Mouse (Mus musculus): ENCODE results near the gene Ppib. TPM values are rescaled to one million over a fixed set of nuclear protein-coding genes. Genes with fewer than 3 reads are reported as not detected.

Gene Ppib
- polyA plus RNA-seq, 1 experiment from 2014 or later: 311 TPM

- ATAC-seq (replicated peaks): no peak
- Histone ChIP-seq H3K4me2 (no peak overlapping the region), H3K9me3 (no peaks in the 10 kb centered on the region), H3K9ac (no peak overlapping the region), H3K27ac (no peak overlapping the region), H3K4me3 (no peak overlapping the region), H3K27me3 (replicated peaks) (no peaks in the 10 kb centered on the region), H3K36me3 (replicated peaks) (no peaks in the 10 kb centered on the region), H3K4me1 (peaks cover 4% of the 10 kb centered on the region; the same call in 1 of the 2 replicates)
- 83% methylated on average over 3 of the region's 3 CpGs for WGBS
These were observed 20.9 kb downstream of the Ppib start for GRCm38 (mm10) chr9:66080804-66081459.

DNA sequence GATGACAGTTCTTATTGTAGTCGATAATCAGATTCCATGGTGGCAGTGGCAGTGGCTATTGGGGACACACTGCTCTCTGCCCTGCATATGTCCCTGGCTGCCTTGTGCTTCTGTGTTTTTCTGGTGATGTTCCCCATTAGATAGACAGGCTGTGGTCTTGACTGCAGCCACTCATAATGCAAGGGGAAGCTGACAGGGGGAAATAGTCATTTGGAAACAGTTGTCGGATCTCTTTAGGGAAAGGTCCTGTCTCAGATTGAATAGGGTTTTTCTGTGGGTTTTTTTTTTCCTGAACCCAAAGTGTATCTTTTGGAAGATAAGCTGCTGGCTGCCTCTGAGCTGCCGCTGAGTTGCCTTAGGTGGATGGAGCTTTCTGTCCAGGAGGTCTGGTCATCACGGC lies 22.0 kb downstream of the Ppib start:
- H3K4me2 ChIP-seq: no peak overlapping the region
- H3K36me3 ChIP-seq (replicated peaks): 0 out of 2 replicates have a peak, but pooled peaks cover 2% of the 10 kb centered on the region
- no peak for ATAC-seq (replicated peaks)
- H3K4me1 ChIP-seq: peaks cover 4% of the 10 kb centered on the region; the same call in 1 of the 2 replicates
- WGBS: 90% methylated on average over 4 of the region's 4 CpGs
- no peak overlapping the region for H3K9ac ChIP-seq
- no peak overlapping the region for H3K27ac ChIP-seq
- no peak overlapping the region for H3K4me3 ChIP-seq
- H3K9me3 ChIP-seq: no peaks in the 10 kb centered on the region
- no peaks in the 10 kb centered on the region for H3K27me3 ChIP-seq (replicated peaks)

GRCm38 (mm10) chr9:66084171-66084570 lies 24.1 kb downstream of the Ppib start:
- Histone ChIP-seq H3K9me3 (no peaks in the 10 kb centered on the region), H3K27me3 (replicated peaks) (no peaks in the 10 kb centered on the region), H3K9ac (no peak overlapping the region), H3K4me1 (no peaks in the 10 kb centered on the region), H3K27ac (no peak overlapping the region), H3K36me3 (replicated peaks) (peaks cover 21% of the 10 kb centered on the region), H3K4me3 (no peak overlapping the region), H3K4me2 (no peak overlapping the region)
- WGBS: 88% methylated on average over 3 of the region's 3 CpGs
- no peak for ATAC-seq (replicated peaks)

- Histone ChIP-seq H3K27me3 (replicated peaks) (no peaks in the 10 kb centered on the region), H3K4me1 (no peaks in the 10 kb centered on the region), H3K9me3 (no peaks in the 10 kb centered on the region), H3K9ac (no peak overlapping the region), H3K4me2 (no peak overlapping the region), H3K27ac (no peak overlapping the region), H3K4me3 (no peak overlapping the region), H3K36me3 (replicated peaks) (peaks cover 38% of the 10 kb centered on the region)
- no peak for ATAC-seq (replicated peaks)
- 97% methylated on average over 7 of the region's 7 CpGs for WGBS
These were observed 27.0 kb downstream of the Ppib start for GRCm38 (mm10) chr9:66087062-66087461.

- Histone ChIP-seq H3K9ac (no peak overlapping the region), H3K27ac (no peak overlapping the region), H3K4me2 (no peak overlapping the region), H3K4me1 (no peaks in the 10 kb centered on the region), H3K9me3 (no peaks in the 10 kb centered on the region), H3K36me3 (replicated peaks) (peaks cover 48% of the 10 kb centered on the region), H3K27me3 (replicated peaks) (no peaks in the 10 kb centered on the region), H3K4me3 (no peak overlapping the region)
- WGBS: 47% methylated on average over 4 of the region's 4 CpGs
- no peak for ATAC-seq (replicated peaks)
These were observed 28.4 kb downstream of the Ppib start for GRCm38 (mm10) chr9:66088411-66088810.

GRCm38 (mm10) chr9:66090593-66091244 lies 30.7 kb downstream of the Ppib start:
- H3K4me2 ChIP-seq: no peak overlapping the region
- no peaks in the 10 kb centered on the region for H3K9me3 ChIP-seq
- no peak for ATAC-seq (replicated peaks)
- H3K27me3 ChIP-seq (replicated peaks): no peaks in the 10 kb centered on the region
- no peak overlapping the region for H3K4me3 ChIP-seq
- 90% methylated on average over 13 of the region's 13 CpGs for WGBS
- H3K4me1 ChIP-seq: no peaks in the 10 kb centered on the region
- H3K27ac ChIP-seq: no peak overlapping the region
- H3K9ac ChIP-seq: no peak overlapping the region
- H3K36me3 ChIP-seq (replicated peaks): peaks cover 64% of the 10 kb centered on the region

GRCm38 (mm10) chr9:66091327-66092231 lies 31.6 kb downstream of the Ppib start:
- H3K36me3 ChIP-seq (replicated peaks): peaks cover 69% of the 10 kb centered on the region
- H3K4me1 ChIP-seq: no peaks in the 10 kb centered on the region
- no peak for ATAC-seq (replicated peaks)
- H3K4me3 ChIP-seq: no peak overlapping the region
- WGBS: 82% methylated on average over 6 of the region's 6 CpGs
- no peaks in the 10 kb centered on the region for H3K27me3 ChIP-seq (replicated peaks)
- H3K9me3 ChIP-seq: no peaks in the 10 kb centered on the region
- H3K27ac ChIP-seq: no peak overlapping the region
- no peak overlapping the region for H3K9ac ChIP-seq
- no peak overlapping the region for H3K4me2 ChIP-seq

- no peaks in the 10 kb centered on the region for H3K9me3 ChIP-seq
- WGBS: 86% methylated on average over 2 of the region's 2 CpGs
- H3K9ac ChIP-seq: no peak overlapping the region
- H3K27me3 ChIP-seq (replicated peaks): no peaks in the 10 kb centered on the region
- ATAC-seq (replicated peaks): no peak
- peaks cover 69% of the 10 kb centered on the region for H3K36me3 ChIP-seq (replicated peaks)
- H3K27ac ChIP-seq: no peak overlapping the region
- H3K4me3 ChIP-seq: no peak overlapping the region
- H3K4me1 ChIP-seq: no peaks in the 10 kb centered on the region
- H3K4me2 ChIP-seq: no peak overlapping the region
These were observed 32.6 kb downstream of the Ppib start for GRCm38 (mm10) chr9:66092664-66093063.

DNA sequence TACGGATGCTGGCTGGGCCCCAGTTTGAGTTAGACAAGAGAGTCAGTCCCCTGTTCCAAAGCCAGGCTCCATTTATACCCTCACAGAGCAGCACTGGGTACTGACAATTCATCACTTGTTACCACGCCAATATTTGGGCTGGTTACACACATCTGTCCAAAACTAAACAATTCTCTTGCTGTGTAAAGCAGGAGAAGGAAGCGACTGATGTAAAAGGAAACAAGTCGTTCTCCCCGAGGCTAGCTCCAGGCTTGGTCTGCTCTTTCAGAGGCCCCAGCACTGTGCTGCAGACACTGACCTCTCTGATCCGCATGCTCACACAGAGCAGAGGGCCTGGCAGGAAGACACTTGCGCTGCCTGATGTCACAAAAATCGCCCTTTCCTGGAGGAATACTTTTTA lies 41.6 kb downstream of the Ppib start:
- no peaks in the 10 kb centered on the region for H3K4me1 ChIP-seq
- no peak overlapping the region for H3K4me3 ChIP-seq
- no peaks in the 10 kb centered on the region for H3K9me3 ChIP-seq
- peaks cover 47% of the 10 kb centered on the region for H3K36me3 ChIP-seq (replicated peaks)
- no peaks in the 10 kb centered on the region for H3K27me3 ChIP-seq (replicated peaks)
- no peak overlapping the region for H3K27ac ChIP-seq
- no peak overlapping the region for H3K9ac ChIP-seq
- no peak overlapping the region for H3K4me2 ChIP-seq
- 88% methylated on average over 8 of the region's 8 CpGs for WGBS
- ATAC-seq (replicated peaks): no peak

- 91% methylated on average over 6 of the region's 6 CpGs for WGBS
These were observed 42.6 kb downstream of the Ppib start for GRCm38 (mm10) chr9:66102668-66103067.

DNA sequence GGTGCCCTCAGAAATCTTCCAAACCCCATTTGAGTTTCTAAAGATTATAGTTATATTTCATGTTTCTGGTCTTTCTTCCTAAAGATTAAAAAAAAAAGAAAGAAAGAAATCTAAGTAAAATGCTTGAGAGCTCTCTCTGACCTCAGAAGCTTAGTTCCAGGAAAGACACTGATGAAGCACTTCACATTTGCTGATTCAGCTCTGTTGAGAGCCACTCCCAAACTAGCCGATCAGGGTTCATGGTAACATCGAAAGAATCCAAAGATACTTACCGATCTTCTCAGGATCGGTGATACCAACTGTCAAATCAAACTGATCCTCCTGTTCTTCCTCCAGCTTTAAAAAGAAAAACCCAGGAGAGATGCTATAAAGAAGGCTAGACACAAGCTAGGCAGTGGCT lies 44.6 kb downstream of the Ppib start:
- Histone ChIP-seq H3K27me3 (replicated peaks) (no peaks in the 10 kb centered on the region), H3K4me3 (no peak overlapping the region), H3K4me2 (no peak overlapping the region), H3K9me3 (no peaks in the 10 kb centered on the region), H3K36me3 (replicated peaks) (peaks cover 43% of the 10 kb centered on the region), H3K27ac (no peak overlapping the region), H3K4me1 (no peaks in the 10 kb centered on the region), H3K9ac (no peak overlapping the region)
- no peak for ATAC-seq (replicated peaks)
- WGBS: 94% methylated on average over 4 of the region's 4 CpGs

More at GRCm38 (mm10) chr9:66102668-66103067, 42.6 kb downstream of the Ppib start:
- Histone ChIP-seq H3K4me2 (no peak overlapping the region), H3K27ac (no peak overlapping the region), H3K9ac (no peak overlapping the region), H3K4me3 (no peak overlapping the region), H3K36me3 (replicated peaks) (peaks cover 41% of the 10 kb centered on the region), H3K9me3 (no peaks in the 10 kb centered on the region), H3K27me3 (replicated peaks) (no peaks in the 10 kb centered on the region), H3K4me1 (no peaks in the 10 kb centered on the region)
- no peak for ATAC-seq (replicated peaks)

DNA sequence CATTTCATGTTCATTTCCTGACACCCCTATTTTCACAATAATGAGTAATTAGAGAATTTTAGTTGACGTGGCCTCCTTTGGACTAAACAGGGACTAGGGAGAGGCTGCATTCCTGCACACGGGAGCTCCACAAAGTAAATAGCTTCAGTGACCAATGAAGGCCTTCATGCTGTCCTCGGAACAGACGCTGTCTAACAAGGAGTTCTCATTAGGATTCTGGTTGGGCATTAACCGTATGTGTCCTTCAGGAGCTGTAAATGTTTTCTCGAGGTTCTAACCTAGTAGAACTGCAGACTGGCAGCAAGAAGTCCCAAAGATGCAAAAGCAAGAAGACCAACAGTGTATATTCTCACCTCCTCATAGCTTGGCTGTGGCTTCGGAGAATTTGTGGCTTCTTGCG lies 45.1 kb downstream of the Ppib start:
- H3K9me3 ChIP-seq: no peaks in the 10 kb centered on the region
- H3K4me3 ChIP-seq: no peak overlapping the region
- no peak overlapping the region for H3K27ac ChIP-seq
- ATAC-seq (replicated peaks): no peak
- no peaks in the 10 kb centered on the region for H3K4me1 ChIP-seq
- peaks cover 43% of the 10 kb centered on the region for H3K36me3 ChIP-seq (replicated peaks)
- WGBS: 90% methylated on average over 8 of the region's 8 CpGs
- no peak overlapping the region for H3K4me2 ChIP-seq
- no peaks in the 10 kb centered on the region for H3K27me3 ChIP-seq (replicated peaks)
- no peak overlapping the region for H3K9ac ChIP-seq
